Mouse (Mus musculus) c-Kit-positive CD71-positive TER-119-positive erythroid progenitor cells, embryonic 14.5 days (primary cell): ENCODE measurements around the gene Spsb1.

ENCODE experiments used
- DNase-seq: peaks from one replicate; pipeline ENCODE4 v3.0.0-alpha.2; 2013; ENCODE audit warnings: low spot score

The Spsb1 gene

GRCm38 (mm10) chr4:149983921-149984645 lies 29.2 kb upstream of the Spsb1 start:
- no peak for DNase-seq

- no peak for DNase-seq
Measured at GRCm38 (mm10) chr4:149982154-149982553, 27.3 kb upstream of the Spsb1 start.

DNA sequence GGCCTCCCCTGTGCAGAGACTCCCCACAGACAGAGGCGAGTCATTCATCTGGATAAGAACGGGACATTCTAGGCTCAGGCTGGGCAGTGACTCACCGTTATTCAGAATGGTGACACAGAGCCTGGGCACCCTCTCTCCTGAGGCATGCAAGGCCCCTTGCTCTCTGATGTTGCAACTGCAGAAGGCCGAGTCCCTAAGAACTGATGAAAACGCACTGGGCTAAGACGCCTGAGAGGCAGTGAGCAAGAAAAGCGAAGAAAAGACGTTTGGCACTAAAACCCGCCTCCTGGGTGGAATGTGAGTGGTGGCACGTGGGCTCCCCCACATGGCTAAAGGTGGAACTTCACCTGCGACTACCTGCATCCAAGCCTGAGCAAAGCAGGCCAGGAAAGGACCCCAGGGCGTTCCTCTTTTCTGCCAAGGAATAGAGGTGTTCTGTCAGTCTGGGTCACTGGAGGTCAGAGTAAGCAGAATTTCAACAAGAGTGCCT lies 25.0 kb upstream of the Spsb1 start:
- peak; percentile 71 for DNase-seq

GRCm38 (mm10) chr4:149978820-149979219 lies 24.0 kb upstream of the Spsb1 start:
- DNase-seq, result no peak

GRCm38 (mm10) chr4:149977801-149978544 lies 23.1 kb upstream of the Spsb1 start:
- no peak for DNase-seq

DNA sequence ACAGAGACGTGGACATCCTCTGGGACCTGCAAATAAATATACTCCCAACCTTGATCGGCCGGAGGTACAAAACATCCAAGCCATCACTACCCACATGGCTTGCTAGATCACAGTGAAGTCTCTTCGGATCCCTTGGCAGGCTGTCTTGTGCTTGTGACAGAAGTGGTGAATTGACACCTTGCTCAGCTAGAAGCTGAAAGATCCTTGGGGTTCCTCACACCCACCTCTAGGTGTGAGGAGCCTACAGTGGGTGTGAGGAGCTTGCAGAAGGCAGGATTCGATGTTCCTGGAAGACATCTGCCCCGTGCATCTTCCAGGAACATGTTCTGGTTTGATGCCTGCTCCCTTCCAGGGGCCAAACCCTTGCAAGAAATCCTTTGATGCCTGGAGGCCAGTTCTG lies 22.3 kb upstream of the Spsb1 start:
- no peak for DNase-seq

GRCm38 (mm10) chr4:149975730-149976254 lies 20.9 kb upstream of the Spsb1 start:
- DNase-seq, result no peak

- no peak for DNase-seq
Measured at GRCm38 (mm10) chr4:149975291-149975690, 20.4 kb upstream of the Spsb1 start.

GRCm38 (mm10) chr4:149971393-149971792 lies 16.6 kb upstream of the Spsb1 start:
- no peak for DNase-seq

- no peak for DNase-seq
Measured at GRCm38 (mm10) chr4:149968526-149968925, 13.7 kb upstream of the Spsb1 start.

GRCm38 (mm10) chr4:149966963-149967362 lies 12.1 kb upstream of the Spsb1 start:
- DNase-seq, result no peak

DNA sequence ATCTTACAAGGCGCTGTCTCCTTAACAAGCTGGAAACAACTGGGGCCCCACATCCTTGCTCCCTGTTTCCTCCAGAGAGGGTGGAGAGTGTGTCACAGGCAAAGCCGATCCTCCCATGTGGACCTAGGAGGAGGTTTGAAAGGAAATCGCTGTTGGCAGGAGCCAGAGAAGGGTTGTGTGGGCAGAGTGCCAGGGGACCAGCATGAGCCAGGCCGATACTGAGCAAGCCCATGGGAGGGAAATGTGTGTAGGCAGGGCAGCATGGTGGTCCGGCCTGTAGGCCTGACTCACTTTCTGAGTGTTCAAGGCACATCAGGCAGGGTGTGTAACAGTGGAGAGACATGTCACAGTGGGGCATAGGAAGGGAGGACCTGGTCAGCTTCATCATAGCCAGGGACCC lies 11.4 kb upstream of the Spsb1 start:
- no peak for DNase-seq

DNA sequence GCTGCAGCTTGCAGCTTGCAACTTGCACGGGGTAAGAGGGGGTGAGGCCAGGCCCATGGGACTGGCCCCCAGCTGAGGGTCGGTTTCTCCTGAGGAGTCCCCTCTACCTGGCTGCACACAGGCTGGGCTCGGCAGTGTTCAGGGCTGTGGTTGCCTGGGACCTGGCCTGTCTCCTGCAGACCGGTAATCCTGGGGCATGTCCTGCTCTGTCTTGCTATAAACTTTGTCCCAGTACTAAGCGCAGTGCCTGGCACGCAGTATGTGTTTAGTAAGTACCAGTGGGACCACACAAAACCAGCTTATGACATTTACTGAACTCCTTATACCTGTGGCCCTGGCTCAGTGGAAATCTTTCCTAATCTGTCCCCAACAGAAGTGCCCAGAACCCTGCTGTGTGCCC lies 10.8 kb upstream of the Spsb1 start:
- DNase-seq, result no peak

GRCm38 (mm10) chr4:149965242-149965641 lies 10.4 kb upstream of the Spsb1 start:
- DNase-seq, result no peak

DNA sequence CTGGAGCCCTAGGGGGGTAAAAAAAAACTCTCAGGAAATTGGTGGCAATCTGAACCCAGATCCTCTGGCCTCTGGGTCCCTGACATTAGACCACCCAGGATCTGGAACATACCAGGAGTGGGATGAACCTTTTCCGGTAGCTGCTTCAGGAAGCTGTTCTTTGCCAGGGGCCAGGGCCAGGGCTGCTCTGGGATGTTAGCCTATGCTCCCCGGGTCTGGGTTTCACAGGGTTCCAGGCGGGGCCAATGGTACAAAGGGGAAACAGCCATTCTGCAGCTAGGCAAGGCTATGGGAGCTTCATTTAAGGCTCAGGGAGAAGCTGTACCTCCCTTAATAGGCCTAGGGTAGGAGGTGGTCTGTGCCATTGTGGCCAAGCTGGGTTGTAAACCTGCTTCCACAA lies 9.9 kb upstream of the Spsb1 start:
- no peak for DNase-seq

DNA sequence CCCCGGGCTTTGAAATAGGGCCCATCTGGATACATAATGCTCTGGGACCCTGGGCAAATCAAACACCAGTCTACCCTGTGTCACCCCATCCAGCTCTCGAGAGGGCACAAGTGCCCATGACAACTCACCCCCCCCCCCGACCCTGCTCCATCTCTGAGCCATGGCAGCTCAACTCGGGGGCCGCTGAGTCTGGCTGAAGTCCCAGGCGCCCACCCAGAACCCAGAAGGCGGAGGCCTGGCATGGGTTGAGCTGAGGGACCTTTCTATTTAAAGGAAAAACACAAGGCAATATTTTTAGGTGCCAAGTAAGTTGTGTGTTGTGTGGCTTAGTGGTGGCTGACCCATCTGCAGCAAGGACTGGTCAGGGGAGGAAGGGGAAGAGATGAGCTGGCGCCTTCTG lies 9.4 kb upstream of the Spsb1 start:
- DNase-seq, result no peak

DNA sequence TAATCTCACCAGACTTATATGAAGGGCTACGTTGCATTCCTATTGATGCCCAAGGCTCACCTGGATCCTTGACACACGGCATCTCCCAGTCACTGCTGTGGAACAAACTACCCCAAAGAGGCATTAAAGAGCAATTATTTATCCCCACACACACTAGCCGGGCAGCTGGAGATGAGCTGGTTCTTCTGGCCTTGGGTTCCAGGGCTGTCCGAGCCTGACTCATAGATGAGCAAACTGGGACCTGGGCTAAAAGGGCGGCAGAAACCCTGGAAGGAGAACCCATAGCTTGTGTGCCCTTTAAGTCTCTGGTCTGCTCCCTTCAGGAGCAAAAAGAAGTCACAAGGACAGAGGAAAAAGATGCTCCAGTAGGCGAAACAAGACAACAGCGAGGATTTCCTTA lies 5.5 kb upstream of the Spsb1 start:
- no peak for DNase-seq

- DNase-seq, result no peak
Measured at GRCm38 (mm10) chr4:149959816-149960215, 5.0 kb upstream of the Spsb1 start.

GRCm38 (mm10) chr4:149958566-149958965 lies 3.7 kb upstream of the Spsb1 start:
- peak; percentile 67 for DNase-seq

- DNase-seq, result no peak
Measured at GRCm38 (mm10) chr4:149956048-149956447, 1.2 kb upstream of the Spsb1 start.

- no peak for DNase-seq
Measured at GRCm38 (mm10) chr4:149955631-149956030, 788 bp upstream of the Spsb1 start.

GRCm38 (mm10) chr4:149953621-149954481 lies 992 bp downstream of the Spsb1 start:
- DNase-seq, result no peak
